Mouse (Mus musculus): ENCODE measurements around the gene Uso1. TPM values are rescaled to one million over a fixed set of nuclear protein-coding genes. Genes with fewer than 3 reads are reported as not detected.
"Not testable (repeated sequence)": the region's sequence is repeated elsewhere in the genome, so short reads cannot be mapped to it uniquely, and the experiment has no call there.

Gene Uso1
- polyA plus RNA-seq, 1 experiment from 2014 or later: 38.4 TPM

DNA sequence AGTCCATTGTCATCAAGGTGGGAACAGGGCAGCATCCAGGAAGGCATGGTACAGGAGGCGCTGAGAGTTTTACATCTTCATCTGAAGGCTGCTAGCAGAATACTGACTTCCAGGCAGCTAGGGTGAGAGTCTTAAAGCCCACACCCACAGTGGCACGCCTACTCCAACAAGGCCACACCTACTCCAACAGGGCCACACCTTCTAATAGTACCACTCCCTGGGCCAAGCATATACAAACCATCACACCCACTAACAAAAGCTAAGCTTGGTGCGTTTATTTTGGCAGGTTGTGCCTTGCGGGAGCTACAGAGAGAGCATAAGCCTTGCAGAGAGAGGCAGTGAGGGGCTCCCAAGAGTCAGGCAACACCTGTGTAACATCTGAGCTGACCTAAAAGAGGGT, 4.7 kb upstream of the Uso1 start:
- H3K27ac ChIP-seq (ENCODE audit: low read length); H3K36me3 ChIP-seq (ENCODE audit: control insufficient read depth, insufficient read depth, low read length); ATAC-seq; H3K4me2 ChIP-seq (ENCODE audit: low read length); H3K27me3 ChIP-seq (ENCODE audit: control insufficient read depth, insufficient read depth, low read depth, low read length); H3K9ac ChIP-seq (ENCODE audit: low read depth, low read length); H3K4me3 ChIP-seq (ENCODE audit: low read depth, low read length); H3K9me3 ChIP-seq (replicated peaks; ENCODE audit: control insufficient read depth, low read length, poor library complexity, severe bottlenecking): not testable (repeated sequence)
- peaks cover 12% of the 10 kb centered on the region for H3K4me1 ChIP-seq (ENCODE audit: control insufficient read depth, insufficient read depth, low read length)
- 79% methylated on average over 4 of the region's 4 CpGs for WGBS

DNA sequence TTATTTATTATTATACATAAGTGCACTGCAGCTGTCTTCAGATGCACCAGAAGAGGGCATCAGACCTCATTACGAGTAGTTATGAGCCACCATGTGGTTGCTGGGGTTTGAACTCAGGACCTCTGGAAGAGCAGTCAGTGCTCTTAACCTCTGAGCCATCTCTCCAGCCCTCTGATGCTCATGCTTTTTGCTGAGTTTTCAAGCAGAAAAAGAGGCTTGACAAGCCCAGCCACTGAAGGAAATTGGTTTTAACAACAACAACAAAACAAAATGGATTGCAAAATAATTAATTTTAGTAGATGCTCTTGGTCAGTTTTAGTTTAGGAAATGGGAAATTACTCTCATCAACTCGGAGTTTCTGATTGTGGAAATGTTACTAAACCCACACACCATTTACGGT, 2.8 kb upstream of the Uso1 start:
- no peak for ATAC-seq
- Histone ChIP-seq H3K9me3 (replicated peaks; ENCODE audit: control insufficient read depth, low read length, poor library complexity, severe bottlenecking) (no peaks in the 10 kb centered on the region), H3K4me3 (ENCODE audit: low read depth, low read length) (no peak overlapping the region), H3K9ac (ENCODE audit: low read depth, low read length) (no peak overlapping the region), H3K36me3 (ENCODE audit: control insufficient read depth, insufficient read depth, low read length) (no peaks in the 10 kb centered on the region), H3K4me1 (ENCODE audit: control insufficient read depth, insufficient read depth, low read length) (peaks cover 27% of the 10 kb centered on the region), H3K4me2 (ENCODE audit: low read length) (no peak overlapping the region), H3K27ac (ENCODE audit: low read length) (no peak overlapping the region), H3K27me3 (ENCODE audit: control insufficient read depth, insufficient read depth, low read depth, low read length) (no peaks in the 10 kb centered on the region)
- WGBS: 87% methylated on average over 3 of the region's 3 CpGs

DNA sequence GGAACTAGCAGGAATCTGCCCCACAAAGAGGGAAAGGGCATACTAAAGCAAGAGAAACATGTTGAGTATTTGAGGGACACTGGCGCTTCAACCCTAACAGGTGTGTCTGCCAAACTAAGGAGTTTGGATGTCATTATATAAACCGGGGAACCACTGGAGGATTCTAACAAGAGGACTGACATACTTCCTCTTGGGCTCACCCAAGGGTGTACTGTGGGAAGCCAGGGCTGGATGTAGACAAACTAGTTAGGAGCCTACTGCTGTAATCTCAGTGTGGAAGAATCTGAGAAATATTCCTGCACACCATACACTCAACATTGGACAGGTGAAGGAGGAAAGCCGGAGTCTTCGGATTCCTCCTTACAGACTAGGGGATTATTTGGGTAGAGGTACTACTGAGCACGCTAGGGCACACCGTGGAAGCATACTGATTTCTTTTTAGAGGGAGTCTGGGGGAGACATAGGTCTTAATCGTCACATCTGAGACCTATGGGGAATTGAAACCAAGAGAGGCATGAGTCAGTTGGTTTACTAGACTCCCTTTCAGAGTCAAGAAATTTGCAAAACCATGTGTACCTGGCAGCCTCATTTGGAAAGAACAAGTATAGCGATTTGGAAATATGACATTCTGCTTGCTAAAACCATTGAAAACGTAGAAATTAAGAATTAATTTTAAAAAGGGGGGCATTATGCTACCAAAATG, 1.1 kb upstream of the Uso1 start:
- 62% methylated on average over 9 of the region's 9 CpGs for WGBS
- Histone ChIP-seq H3K9ac (ENCODE audit: low read depth, low read length) (peak overlapping the region; percentile 94), H3K4me1 (ENCODE audit: control insufficient read depth, insufficient read depth, low read length) (peaks cover 27% of the 10 kb centered on the region), H3K9me3 (replicated peaks; ENCODE audit: control insufficient read depth, low read length, poor library complexity, severe bottlenecking) (no peaks in the 10 kb centered on the region), H3K27me3 (ENCODE audit: control insufficient read depth, insufficient read depth, low read depth, low read length) (no peaks in the 10 kb centered on the region), H3K36me3 (ENCODE audit: control insufficient read depth, insufficient read depth, low read length) (no peaks in the 10 kb centered on the region), H3K27ac (ENCODE audit: low read length) (peak overlapping the region; percentile 80), H3K4me2 (ENCODE audit: low read length) (peak overlapping the region; percentile 90), H3K4me3 (ENCODE audit: low read depth, low read length) (peak overlapping the region; percentile 95)
- ATAC-seq: no peak

DNA sequence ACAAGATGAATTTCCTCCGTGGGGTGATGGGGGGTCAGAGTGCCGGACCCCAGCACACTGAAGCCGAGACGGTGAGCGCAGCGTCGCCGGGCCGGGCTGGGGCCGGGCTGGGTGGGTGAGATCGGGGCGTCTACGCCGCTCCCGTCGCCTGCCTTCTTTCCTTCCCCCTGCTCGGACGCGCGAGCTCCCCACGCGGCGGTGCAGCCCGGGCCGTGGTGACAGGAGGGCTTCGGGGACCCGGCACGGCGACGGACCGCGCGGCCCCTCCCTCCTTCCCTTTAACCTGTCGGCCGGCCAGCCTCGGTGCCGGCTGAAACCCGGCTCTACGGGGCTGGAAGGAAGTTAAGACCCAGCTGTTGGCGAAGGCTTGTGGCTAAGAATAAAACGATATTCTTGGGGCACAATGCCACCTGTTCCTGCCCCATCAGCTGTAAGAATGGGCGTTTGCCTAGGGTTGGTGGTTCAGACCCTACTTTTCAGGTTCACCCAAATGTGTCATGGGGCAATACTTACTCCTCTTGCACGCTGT, 419 bp downstream of the Uso1 start:
- ATAC-seq: peak; percentile 85
- H3K36me3 ChIP-seq (ENCODE audit: control insufficient read depth, insufficient read depth, low read length): no peaks in the 10 kb centered on the region
- H3K27ac ChIP-seq (ENCODE audit: low read length): peak overlapping the region; percentile 80
- WGBS: under 1% methylated on average over 40 of the region's 43 CpGs
- peaks cover 27% of the 10 kb centered on the region for H3K4me1 ChIP-seq (ENCODE audit: control insufficient read depth, insufficient read depth, low read length)
- peak overlapping the region; percentile 90 for H3K4me2 ChIP-seq (ENCODE audit: low read length)
- H3K9me3 ChIP-seq (replicated peaks; ENCODE audit: control insufficient read depth, low read length, poor library complexity, severe bottlenecking): no peaks in the 10 kb centered on the region
- peak overlapping the region; percentile 94 for H3K9ac ChIP-seq (ENCODE audit: low read depth, low read length)
- H3K27me3 ChIP-seq (ENCODE audit: control insufficient read depth, insufficient read depth, low read depth, low read length): no peaks in the 10 kb centered on the region
- H3K4me3 ChIP-seq (ENCODE audit: low read depth, low read length): peak overlapping the region; percentile 95

DNA sequence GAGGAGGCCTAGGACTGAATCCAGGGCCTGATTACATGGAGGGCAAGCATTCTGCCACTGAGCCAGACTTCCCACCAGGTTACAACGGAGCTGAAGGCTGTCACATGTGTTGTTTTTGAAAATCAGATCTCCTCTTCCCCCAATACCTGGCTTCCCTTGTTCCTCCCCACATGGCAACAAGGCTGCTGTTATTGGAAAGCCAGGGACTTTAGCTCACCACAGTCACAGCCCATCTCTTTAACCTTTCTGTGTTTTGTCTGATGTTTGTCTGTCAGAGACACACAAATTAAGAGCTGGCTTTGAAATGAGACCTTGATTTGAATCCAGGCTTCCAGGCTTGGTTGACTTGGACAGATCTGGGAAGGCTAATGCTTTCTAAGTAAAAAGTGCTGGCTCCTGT, 1.5 kb downstream of the Uso1 start:
- Histone ChIP-seq H3K4me2 (ENCODE audit: low read length) (peak overlapping the region; percentile 90), H3K27ac (ENCODE audit: low read length) (no peak overlapping the region), H3K4me1 (ENCODE audit: control insufficient read depth, insufficient read depth, low read length) (peaks cover 27% of the 10 kb centered on the region), H3K9me3 (replicated peaks; ENCODE audit: control insufficient read depth, low read length, poor library complexity, severe bottlenecking) (no peaks in the 10 kb centered on the region), H3K4me3 (ENCODE audit: low read depth, low read length) (peak overlapping the region; percentile 95), H3K9ac (ENCODE audit: low read depth, low read length) (peak overlapping the region; percentile 42; the same call in 1 of the 2 replicates), H3K27me3 (ENCODE audit: control insufficient read depth, insufficient read depth, low read depth, low read length) (no peaks in the 10 kb centered on the region), H3K36me3 (ENCODE audit: control insufficient read depth, insufficient read depth, low read length) (no peaks in the 10 kb centered on the region)
- ATAC-seq: no peak
- 39% methylated on average over 1 of the region's 1 CpGs for WGBS

DNA sequence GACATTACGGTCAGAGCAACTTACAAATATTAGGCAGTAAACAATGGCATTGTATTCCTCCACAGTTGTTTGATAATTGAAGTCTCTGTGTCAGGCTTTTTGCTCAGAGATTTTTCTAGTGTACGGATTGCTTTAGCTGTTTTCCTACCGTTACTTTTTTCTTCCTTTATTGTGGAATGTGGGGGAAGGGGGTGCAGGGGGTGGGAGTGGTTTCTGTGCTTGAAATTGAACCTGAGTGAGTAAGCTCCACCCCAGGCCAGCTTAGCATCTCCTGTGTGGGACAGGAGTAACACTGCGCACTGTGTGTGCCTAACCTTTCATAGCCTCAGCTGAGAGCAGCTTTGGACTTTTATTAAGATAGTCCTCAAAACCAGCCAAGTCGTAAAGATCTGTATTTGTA, 4.0 kb downstream of the Uso1 start:
- WGBS: 79% methylated on average over 5 of the region's 5 CpGs
- H3K9me3 ChIP-seq (replicated peaks; ENCODE audit: control insufficient read depth, low read length, poor library complexity, severe bottlenecking): no peaks in the 10 kb centered on the region
- H3K9ac ChIP-seq (ENCODE audit: low read depth, low read length): no peak overlapping the region
- peaks cover 16% of the 10 kb centered on the region for H3K4me1 ChIP-seq (ENCODE audit: control insufficient read depth, insufficient read depth, low read length)
- no peak for ATAC-seq
- H3K4me3 ChIP-seq (ENCODE audit: low read depth, low read length): no peak overlapping the region
- H3K4me2 ChIP-seq (ENCODE audit: low read length): no peak overlapping the region
- no peaks in the 10 kb centered on the region for H3K27me3 ChIP-seq (ENCODE audit: control insufficient read depth, insufficient read depth, low read depth, low read length)
- no peaks in the 10 kb centered on the region for H3K36me3 ChIP-seq (ENCODE audit: control insufficient read depth, insufficient read depth, low read length)
- H3K27ac ChIP-seq (ENCODE audit: low read length): no peak overlapping the region

DNA sequence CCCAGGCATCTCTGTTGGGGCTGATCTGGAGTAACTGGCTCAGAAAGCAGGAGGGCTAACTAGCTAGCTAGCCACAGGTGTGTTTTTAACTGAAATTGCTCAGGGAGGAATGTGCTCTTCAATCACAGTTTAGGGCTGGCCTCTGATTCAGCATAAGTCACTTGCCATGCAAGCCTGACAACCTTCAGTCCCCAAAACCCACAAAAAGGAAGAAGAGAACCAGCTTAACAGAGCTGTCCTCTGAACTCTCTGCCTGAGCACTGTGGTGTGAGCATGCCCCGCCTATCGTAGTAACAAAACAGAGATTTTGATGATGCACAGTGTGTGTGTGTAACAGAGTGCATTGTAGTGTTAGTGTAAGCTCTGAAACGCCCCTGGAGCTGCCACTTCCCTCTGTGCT, 4.7 kb downstream of the Uso1 start:
- H3K27me3 ChIP-seq (ENCODE audit: control insufficient read depth, insufficient read depth, low read depth, low read length): no peaks in the 10 kb centered on the region
- H3K4me2 ChIP-seq (ENCODE audit: low read length): no peak overlapping the region
- 87% methylated on average over 3 of the region's 3 CpGs for WGBS
- H3K36me3 ChIP-seq (ENCODE audit: control insufficient read depth, insufficient read depth, low read length): no peaks in the 10 kb centered on the region
- peaks cover 14% of the 10 kb centered on the region for H3K4me1 ChIP-seq (ENCODE audit: control insufficient read depth, insufficient read depth, low read length)
- no peak overlapping the region for H3K27ac ChIP-seq (ENCODE audit: low read length)
- no peak overlapping the region for H3K9ac ChIP-seq (ENCODE audit: low read depth, low read length)
- H3K9me3 ChIP-seq (replicated peaks; ENCODE audit: control insufficient read depth, low read length, poor library complexity, severe bottlenecking): no peaks in the 10 kb centered on the region
- no peak for ATAC-seq
- no peak overlapping the region for H3K4me3 ChIP-seq (ENCODE audit: low read depth, low read length)

DNA sequence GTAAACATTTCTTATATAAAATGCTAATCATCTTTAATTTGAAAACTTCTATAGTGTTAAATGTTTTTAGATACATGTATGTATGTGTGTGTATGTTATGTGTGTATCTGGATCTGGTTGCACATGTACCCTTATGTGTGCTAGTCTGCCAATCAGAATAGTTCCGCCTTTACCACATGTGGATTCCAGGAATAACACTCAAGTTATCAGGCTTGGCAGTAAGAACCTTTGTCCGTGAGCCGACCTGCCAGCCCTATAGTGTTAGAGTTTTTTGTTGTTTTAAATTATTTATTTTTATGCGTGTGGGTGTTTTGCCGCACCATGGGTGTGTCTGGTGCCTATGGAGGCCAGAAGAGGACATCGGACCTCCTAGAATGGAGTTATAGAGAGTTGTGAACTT, 5.9 kb downstream of the Uso1 start:
- no peaks in the 10 kb centered on the region for H3K36me3 ChIP-seq (ENCODE audit: control insufficient read depth, insufficient read depth, low read length)
- H3K27me3 ChIP-seq (ENCODE audit: control insufficient read depth, insufficient read depth, low read depth, low read length): no peaks in the 10 kb centered on the region
- H3K4me2 ChIP-seq (ENCODE audit: low read length): no peak overlapping the region
- no peak overlapping the region for H3K9ac ChIP-seq (ENCODE audit: low read depth, low read length)
- peaks cover 12% of the 10 kb centered on the region for H3K4me1 ChIP-seq (ENCODE audit: control insufficient read depth, insufficient read depth, low read length)
- H3K27ac ChIP-seq (ENCODE audit: low read length): no peak overlapping the region
- 96% methylated on average over 6 of the region's 6 CpGs for WGBS
- H3K9me3 ChIP-seq (replicated peaks; ENCODE audit: control insufficient read depth, low read length, poor library complexity, severe bottlenecking): no peaks in the 10 kb centered on the region
- H3K4me3 ChIP-seq (ENCODE audit: low read depth, low read length): no peak overlapping the region
- ATAC-seq: no peak

DNA sequence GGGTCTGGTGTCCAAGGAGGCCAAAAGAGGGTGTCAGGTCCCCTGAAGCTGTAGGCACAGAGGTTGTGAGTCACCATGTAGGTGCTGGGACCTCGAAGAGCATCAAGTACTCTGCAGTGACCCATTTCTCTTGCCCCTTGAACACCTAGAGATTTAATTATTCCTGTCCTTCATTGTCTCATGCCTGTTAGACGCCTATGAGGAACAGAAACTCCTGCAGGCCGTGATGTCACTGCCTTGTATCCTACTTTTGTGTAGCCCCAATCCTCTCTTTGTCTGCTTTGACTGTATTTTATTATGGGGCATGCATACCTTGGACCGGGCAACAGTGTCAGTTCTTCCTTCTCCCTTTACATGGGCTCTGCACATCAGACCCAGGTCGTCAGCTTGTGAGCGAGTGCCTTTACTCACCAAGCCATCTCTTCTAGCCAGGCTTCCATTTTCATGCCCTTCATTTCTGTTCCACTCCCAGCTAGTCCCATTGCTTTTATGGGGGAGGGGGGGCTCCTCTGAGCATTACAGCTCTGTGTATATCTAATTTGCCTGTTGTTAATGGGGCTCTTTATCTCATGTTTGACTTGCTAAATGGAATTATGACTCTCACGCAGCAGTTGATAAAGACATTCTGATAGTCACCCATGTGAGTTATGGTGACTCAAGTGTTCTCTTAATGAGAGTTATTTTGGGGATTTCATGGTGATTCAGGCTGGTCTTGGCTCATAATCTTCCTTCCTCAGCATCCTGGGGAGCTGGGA, 7.4 kb downstream of the Uso1 start:
- no peak for ATAC-seq
- Histone ChIP-seq H3K4me2 (ENCODE audit: low read length) (no peak overlapping the region), H3K4me1 (ENCODE audit: control insufficient read depth, insufficient read depth, low read length) (no peaks in the 10 kb centered on the region), H3K36me3 (ENCODE audit: control insufficient read depth, insufficient read depth, low read length) (no peaks in the 10 kb centered on the region), H3K9me3 (replicated peaks; ENCODE audit: control insufficient read depth, low read length, poor library complexity, severe bottlenecking) (no peaks in the 10 kb centered on the region), H3K27ac (ENCODE audit: low read length) (no peak overlapping the region), H3K27me3 (ENCODE audit: control insufficient read depth, insufficient read depth, low read depth, low read length) (no peaks in the 10 kb centered on the region), H3K4me3 (ENCODE audit: low read depth, low read length) (no peak overlapping the region), H3K9ac (ENCODE audit: low read depth, low read length) (no peak overlapping the region)
- 93% methylated on average over 7 of the region's 7 CpGs for WGBS

Measured in midbrain, embryonic 16.5 days (tissue).